Mouse (Mus musculus) heart, adult 8-10 months (tissue): ENCODE results near the gene Slc25a1. TPM values are rescaled to one million over a fixed set of nuclear protein-coding genes. Genes with fewer than 3 reads are reported as not detected.
"Not testable (repeated sequence)": the region's sequence is repeated elsewhere in the genome, so short reads cannot be mapped to it uniquely, and the experiment has no call there.

Experiments used
- DNase-seq: peaks from one replicate; pipeline ENCODE4 v3.0.0; 2022; ENCODE audit warnings: low spot score
- total RNA-seq, 4 experiments: library from RNA; stranded (reverse); gene quantifications; 2 replicates each; pipeline ENCODE4 v1.2.4; 2022

Gene Slc25a1
- total RNA-seq: 1 to 10 TPM; 4.6 to 7.9 (median 7.2) TPM

- peak; percentile 46 for DNase-seq
Observed at GRCm38 (mm10) chr16:17928087-17928580, at the start of gene Slc25a1. Slc25a1 (minus strand) TSS chr16:17928219.

DNA sequence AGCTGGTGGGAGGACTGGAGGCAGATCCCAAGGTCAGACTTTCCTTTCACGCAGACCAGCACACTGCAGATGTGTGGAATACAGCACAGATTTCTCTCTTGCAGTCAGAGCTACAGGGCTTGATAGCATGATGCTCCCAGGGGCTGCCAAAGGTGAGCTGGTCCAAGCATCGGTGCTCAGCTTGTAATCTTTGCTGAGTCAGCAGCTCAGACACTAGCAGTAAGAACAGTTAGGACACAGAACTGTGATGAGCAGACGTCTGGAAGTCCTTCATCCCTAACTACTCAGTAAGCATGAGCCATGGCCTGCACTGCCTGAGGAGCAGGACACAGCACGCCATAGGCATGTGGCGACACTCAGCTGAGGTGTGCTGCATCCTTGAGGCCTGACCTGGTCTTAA lies 43.8 kb upstream of the Slc25a1 start:
- DNase-seq: no peak

DNA sequence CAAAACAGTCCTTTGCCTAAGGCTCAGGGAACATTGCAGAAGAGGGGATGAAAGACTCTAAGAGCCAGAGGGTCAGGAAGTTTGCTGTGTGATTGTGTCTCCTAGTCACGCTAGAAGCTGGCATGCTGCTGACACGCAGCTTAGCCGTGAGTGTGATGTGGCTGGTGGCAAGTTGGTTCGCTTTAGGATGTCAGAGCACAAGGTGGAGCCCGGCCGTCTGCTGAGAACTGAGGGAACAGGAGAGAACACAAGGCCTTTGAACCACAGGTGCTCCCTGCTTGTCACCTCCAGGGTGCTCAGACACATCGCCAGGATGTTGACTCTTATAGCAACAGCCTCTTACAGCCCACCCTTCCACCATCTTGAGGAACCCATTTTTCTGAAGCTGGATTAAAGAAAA lies 34.1 kb upstream of the Slc25a1 start:
- no peak for DNase-seq

DNA sequence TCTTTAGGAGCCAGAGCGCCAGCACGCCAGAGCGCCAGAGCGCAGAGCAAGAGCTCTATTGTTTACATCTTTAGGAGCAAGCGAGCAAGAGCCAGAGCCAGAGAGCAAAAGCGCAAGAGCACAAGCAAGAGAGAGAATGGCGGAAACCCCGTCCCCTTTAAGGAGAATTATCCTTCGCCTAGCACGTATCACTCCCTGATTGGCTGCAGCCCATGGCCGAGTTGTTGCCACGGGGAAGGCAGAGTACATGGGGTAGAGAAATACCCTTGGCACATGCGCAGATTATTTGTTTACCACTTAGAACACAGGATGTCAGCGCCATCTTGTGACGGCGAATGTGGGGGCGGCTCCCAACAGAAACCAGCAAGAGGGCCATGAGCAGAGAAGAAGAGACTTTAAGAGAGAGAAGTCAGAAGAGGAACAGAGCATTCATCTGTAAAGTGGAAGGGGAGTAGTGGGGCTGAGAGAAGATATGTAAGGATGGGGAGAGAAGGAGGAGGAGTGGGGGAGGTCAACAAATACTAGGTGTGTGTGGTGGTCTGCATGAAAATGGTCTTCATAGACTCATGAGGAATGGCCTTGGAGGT lies 28.1 kb upstream of the Slc25a1 start:
- not testable (repeated sequence) for DNase-seq

- no peak for DNase-seq
Observed at GRCm38 (mm10) chr16:17951618-17952017, 23.6 kb upstream of the Slc25a1 start.

- no peak for DNase-seq
Observed at GRCm38 (mm10) chr16:17950068-17950467, 22.0 kb upstream of the Slc25a1 start.

GRCm38 (mm10) chr16:17949421-17949877 lies 21.4 kb upstream of the Slc25a1 start:
- no peak for DNase-seq

- DNase-seq: no peak
Observed at GRCm38 (mm10) chr16:17945081-17945831, 17.2 kb upstream of the Slc25a1 start.

DNA sequence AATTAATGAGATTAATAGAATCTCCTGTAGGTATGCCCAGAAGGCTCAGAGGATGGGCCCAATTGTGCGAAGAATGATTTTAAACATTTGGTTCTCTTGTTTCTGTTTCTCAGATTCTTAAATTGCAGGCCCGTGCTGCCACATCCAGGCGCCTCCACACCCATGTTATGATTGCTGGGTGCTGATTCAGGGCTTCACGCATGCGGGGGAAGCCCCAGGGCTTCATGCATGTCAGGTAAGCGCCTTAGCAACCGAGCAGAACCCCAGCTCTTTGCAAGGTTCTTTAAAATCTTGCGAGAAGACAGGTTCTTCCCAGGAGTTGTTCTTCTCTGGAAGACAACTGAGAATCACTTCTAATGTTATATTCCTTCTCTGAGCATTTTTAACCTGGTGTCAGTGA lies 15.4 kb upstream of the Slc25a1 start:
- DNase-seq: no peak

GRCm38 (mm10) chr16:17939255-17939751 lies 11.3 kb upstream of the Slc25a1 start:
- DNase-seq: no peak

DNA sequence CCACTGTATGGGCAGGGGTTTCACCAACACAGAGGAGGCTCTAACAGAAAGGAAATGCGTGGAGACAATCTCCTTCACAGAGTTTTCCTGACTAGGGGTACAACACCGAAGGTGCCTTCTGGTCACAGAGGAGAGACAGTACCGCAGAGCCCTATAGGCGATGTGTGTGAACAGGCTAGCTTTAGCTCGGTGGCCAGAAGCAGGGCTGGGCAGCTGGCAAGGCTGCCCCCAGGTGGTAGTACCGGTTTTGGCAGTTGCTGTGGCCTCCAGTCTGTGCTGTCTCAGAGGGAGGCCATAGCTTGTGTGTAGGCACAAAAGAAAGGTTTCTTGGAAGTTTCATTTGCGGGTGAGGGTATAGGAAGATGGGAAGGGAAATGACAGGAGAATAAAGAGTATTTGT lies 10.8 kb upstream of the Slc25a1 start:
- peak; percentile 28 for DNase-seq

GRCm38 (mm10) chr16:17938187-17938586 lies 10.2 kb upstream of the Slc25a1 start:
- DNase-seq: no peak

DNA sequence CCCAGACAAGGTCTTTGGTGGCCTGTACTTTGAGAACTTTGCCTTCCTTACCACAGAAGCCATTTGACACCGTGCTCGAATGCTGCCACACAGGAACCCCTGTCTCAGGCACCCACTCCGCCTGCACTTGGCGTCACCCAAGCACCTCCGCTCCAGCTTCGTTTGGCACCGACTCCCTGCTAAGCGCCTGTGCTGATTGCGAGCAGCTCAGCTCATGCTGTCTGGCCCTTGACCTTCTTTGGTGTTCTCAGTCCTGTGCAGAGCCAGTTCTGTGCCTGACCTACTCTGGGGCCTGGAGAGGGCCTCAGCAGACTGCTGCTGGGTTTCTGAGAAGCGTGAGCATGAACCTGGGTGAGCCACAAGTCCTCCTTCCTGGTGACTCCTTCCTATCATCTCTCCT lies 8.8 kb upstream of the Slc25a1 start:
- DNase-seq: no peak

- DNase-seq: no peak
Observed at GRCm38 (mm10) chr16:17934445-17934910, 6.5 kb upstream of the Slc25a1 start.

- DNase-seq: no peak
Observed at GRCm38 (mm10) chr16:17933594-17934444, 5.8 kb upstream of the Slc25a1 start.

- no peak for DNase-seq
Observed at GRCm38 (mm10) chr16:17931906-17932460, 4.0 kb upstream of the Slc25a1 start.

- DNase-seq: no peak
Observed at GRCm38 (mm10) chr16:17929631-17930030, 1.6 kb upstream of the Slc25a1 start.

- no peak for DNase-seq
Observed at GRCm38 (mm10) chr16:17929211-17929610, 1.2 kb upstream of the Slc25a1 start.

DNA sequence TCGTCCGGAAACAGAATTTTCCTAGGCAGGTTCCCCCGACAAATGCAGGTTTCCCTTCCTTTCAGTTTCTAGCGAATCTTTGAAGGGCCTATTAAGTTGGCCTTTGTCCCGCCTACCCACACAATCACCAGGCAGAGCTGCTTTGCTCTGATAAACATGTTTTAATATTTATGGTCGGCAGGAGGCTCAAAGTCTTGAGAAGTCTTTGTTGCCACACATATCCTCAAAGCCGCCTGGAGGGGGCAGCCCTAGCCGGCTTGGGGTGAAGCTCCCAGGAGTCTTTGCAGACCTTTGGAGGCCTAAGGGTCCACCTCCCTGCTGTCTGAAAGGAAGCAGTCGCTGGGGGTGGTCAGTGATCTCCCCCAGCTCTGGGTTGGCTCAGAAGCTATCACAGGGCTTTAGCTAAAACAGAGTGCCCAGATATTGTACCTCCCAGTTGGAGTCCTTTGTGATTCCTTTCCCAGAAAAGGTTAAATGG lies 647 bp upstream of the Slc25a1 start:
- peak; percentile 65 for DNase-seq

GRCm38 (mm10) chr16:17927351-17928082 lies 502 bp downstream of the Slc25a1 start:
- DNase-seq: no peak

DNA sequence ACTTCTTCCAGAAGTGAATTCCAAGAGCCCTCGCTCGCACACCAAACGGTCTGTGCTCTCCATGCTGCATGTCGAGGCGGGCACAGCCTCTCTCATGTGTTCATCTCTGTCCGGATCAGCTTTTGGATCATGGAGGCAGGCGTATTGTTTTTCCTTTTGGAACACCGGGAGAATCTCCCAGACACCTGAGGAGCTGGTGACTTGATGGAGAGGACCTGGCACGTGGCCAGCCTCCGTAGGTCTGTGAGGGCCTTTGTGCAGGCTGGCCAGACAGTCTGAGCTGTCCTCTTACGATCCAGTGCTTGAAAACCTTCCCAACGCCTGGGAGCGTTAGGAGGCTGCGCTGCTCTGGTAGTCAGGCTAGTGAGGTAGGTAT lies 5.9 kb downstream of the Slc25a1 start:
- DNase-seq: peak; percentile 21
